Mouse (Mus musculus): ENCODE measurements around the gene Pip4k2c.

The Pip4k2c gene

DNA sequence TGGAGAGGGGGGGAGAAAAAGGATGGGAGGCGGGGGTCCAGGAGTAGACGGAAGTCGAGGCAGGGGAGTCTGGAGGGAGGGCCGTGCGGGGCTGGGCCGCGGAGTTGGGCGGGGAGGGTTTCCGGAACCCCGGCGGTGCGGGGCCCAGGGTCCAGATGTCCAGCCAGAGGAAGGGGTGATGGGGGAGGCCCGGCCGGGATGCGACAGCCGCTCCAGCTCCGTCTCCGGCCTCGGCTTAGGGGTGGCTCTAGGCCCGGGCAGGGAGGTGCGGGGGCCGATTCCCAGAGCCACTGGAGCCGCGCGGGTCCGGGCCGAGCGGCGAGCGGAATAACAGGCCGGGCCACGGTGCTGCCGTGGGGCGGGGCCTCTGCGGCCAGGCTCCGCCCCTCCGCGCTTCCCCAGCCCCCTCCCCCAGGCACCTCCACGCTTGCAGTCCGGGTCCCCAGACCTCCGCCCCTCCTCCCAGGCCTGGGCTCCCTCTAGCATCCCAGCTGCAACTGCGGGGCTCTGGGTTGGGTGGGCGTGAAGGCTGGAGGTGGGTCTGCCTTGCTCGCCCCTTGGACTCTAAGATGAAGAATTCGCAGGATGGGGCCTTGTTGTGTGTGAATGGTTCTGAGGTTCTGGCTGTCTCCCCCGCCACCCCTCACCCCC is 22.8 kb downstream of the Pip4k2c start:
- peak; percentile 63 for DNase-seq (ENCODE audit: low spot score)

DNA sequence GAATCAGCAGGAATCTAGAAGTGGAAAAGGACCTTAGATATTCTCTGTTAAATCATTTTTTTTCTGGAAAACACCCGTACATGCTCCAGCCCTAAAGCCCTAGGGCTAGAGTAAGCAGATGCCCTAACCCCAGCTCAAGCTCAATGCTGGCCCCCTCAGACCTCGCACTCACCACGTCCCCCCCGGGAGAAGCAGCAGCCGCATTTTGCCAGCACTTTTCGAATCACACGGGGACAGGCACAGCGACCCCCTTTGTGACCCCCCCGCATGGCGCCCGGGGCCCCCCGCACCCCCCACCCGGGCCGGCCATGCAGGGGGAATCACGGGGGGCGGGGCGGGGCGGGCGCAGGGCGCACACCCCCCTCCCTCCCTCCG is 23.3 kb downstream of the Pip4k2c start:
- peak; percentile 7 for DNase-seq (ENCODE audit: low spot score)

DNA sequence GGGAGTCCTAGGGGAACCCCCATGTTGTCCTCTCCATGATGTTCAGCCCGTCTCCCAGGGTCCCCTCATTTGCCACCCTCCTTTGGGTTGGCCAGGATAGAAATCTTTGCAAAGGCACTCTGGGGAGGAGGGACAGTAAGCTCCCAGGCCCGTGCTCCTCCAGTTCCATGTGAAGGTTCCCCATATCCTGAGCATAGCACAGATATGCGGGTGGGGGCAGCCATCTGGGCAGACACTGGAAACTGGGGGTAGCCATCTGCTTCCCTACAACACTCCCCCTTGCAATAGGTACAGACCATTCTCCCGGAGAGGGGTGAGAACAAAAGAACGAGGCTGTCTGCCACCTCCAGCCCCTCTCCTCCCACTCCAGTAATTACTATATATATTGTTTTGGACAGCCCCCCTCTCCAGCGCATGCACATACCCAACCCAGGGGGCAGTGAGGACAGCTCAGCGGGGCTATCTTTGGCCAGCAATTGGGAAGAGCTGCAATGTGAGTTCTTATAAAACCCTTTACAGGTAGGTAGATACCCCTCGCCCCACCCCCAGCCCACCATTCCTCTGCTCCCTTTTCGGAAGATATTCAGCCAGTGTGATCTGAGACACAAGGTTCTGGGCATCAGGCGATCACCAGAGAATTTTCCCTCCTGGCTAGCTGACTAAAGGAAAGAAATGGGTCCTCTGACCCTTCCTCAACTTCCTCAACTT is 23.9 kb downstream of the Pip4k2c start:
- no peak for DNase-seq (ENCODE audit: low spot score)

DNA sequence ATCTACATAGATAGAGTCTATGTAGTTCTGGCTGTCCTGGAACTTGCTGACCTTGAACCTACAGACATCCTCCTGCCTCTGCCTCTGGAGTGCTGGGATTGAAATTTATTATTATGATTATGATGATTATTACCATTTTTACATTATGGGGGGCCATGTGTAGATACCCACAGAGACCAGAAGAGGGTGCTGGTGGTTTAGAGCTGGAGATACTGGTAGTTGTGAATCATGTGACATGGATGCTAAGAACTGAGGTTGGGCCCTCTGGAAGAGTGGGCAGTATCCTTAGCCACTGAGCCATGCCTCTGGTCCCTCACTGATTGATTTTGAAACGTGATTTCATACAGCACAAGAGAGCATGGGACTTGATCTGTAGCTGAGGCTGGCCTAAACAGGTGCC is 24.9 kb downstream of the Pip4k2c start:
- DNase-seq (ENCODE audit: low spot score): no peak

DNA sequence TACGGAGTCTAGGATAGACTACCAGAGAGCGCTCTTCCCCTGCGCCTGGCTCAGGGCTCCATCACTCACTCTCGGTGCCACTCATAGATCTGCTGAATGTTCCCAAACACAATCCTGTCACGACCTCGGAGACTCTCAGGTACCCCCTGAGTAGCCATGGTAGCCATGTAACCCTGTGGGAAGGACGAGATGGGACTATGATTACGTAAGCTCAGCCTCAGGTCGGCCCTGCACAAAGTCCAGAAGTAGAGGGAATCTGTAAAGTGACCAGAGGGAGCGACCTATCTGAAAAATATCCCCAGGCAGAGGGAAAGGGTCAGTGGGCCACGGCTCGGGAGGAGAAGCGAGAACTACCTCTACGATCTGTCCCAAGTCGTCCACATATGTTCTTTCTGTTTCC is 25.9 kb downstream of the Pip4k2c start:
- DNase-seq (ENCODE audit: low spot score): no peak

DNA sequence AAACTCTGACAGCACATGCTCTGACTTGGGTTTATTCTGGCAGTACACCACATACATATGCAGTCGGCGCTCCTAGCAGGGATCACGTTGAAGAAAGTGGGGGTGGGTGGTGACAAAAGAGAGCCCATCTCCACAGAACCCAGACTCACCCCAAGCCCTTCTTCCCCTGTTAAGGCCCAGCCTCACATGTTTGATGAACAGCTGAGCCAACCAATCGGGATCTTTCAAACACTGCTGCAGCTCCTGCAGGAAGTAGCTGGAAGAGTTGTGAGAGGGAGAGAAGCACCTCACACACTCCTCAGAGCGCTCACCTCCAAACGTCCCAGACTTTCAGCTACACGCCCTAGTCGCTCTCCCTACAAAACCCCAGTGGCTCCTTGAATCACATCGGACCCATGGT is 26.3 kb downstream of the Pip4k2c start:
- DNase-seq (ENCODE audit: low spot score): no peak

DNA sequence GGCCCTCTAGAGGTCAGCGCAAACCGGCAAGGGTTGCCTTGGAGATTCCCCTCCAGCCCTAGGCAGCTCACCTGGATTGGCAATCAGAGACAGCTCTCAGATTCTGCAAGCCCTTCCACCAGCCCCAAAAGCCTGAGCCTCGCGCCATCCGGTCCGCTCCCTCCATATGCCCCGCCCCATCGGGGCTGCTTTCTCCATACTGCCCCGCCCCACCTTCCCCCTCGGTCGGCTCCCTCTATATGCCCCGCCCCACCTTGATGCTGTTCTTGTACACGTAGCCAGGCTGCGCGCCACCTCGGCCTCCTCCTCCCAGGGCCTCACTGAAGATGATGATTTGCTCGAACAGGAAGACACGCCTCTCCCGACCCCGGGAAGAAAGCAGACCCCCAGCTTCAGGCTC is 27.6 kb downstream of the Pip4k2c start:
- peak; percentile 14 for DNase-seq (ENCODE audit: low spot score)

DNA sequence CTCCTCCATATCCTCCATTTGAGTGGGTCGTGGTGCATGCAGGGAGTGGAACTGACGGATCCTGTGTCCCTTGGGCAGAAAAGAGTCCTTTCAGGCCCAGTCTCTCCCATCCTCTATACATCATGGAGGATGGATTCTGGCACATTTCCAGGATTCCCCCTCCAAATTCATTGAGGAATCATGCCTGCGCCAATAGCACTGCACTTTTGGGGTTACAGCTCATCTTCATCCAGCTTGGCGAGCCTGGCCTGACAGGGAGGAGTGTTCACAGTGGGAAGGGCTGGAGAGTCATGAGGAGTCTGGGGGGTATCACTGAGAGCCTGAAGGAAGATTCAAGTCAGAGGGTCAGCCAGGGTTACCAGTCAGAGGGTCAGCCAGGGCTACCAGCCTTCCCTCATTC is 28.8 kb downstream of the Pip4k2c start:
- no peak for DNase-seq (ENCODE audit: low spot score)

DNA sequence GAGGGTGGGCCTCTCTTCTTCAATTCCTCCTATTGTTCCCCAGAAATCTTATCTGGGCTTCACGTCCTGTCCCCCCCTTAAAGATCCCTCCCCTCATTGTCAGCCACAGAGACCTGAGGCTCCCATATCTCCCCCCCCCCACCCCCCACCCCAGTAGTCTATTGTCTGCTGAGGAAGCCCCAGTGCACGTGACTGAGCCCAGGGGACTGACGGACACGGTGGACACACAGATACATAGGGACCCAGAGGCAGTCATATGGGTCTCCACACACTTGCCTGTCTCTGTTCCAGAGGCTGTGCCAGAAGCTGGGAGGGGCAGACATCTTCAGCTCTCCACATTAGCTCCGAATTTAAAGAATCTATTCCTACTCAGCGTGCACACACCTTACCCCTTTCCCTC is 29.8 kb downstream of the Pip4k2c start:
- DNase-seq (ENCODE audit: low spot score): no peak

DNA sequence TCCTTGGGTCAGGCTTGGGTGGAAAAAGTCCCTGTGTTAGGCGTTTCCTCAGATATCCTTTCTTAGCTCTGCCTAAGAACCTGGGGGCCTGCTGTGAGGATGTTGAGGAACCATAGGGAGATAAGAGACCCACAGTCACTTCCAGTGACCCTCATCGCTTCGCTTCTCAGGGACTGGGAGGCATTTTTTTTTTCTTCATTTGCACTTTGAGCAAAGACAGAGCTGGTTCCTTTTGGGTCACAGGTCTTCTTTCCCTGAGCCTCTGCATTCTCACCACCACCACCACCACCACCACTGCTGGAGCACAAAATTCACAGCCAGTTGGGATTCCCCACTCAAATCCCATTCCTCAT is 30.7 kb downstream of the Pip4k2c start:
- DNase-seq (ENCODE audit: low spot score): no peak

DNA sequence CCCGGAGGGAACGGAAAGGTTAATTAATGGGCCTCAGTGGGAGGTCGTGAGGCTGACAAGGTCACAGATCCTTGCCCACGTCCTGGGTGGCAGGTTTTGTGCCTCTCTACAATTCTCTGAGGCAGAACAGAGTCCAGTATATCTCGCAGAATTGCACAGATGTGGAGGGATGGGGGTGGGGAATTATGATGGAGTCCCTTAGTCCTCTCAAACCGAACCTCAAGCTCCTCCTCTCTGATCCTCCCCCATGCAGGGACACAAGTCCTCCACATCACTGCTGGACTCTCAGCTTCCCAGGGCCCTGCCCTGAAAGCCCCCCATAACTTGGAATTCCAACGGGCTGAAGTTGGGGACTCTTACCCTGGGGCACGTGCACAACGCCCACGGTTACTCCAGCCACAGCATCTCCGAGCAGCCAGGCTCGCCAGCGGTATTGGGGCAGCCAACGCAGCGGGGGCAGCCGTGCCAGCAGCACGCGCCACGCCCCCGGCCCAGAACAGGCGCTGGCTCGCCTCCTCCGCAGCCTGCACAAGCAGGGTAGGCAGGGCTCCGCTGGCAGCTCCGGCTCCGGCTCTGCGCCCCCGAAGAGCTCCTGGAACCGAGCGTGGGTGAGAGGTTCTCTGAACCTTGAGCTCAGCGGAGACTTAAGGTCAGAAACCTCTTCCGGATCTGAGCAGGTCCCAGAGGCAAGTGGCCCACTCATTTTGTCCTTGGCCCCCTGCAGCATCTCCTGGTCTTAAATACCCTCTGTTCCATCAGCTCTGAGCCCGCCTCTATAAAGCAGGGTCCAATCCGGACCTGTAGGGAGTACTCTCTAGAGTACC is 31.3 kb downstream of the Pip4k2c start, which contains the start of gene Slc26a10:
Slc26a10 (minus strand) TSS at position 775 of the 824 bp plus-strand sequence.
- DNase-seq (ENCODE audit: low spot score): peak; percentile 9

DNA sequence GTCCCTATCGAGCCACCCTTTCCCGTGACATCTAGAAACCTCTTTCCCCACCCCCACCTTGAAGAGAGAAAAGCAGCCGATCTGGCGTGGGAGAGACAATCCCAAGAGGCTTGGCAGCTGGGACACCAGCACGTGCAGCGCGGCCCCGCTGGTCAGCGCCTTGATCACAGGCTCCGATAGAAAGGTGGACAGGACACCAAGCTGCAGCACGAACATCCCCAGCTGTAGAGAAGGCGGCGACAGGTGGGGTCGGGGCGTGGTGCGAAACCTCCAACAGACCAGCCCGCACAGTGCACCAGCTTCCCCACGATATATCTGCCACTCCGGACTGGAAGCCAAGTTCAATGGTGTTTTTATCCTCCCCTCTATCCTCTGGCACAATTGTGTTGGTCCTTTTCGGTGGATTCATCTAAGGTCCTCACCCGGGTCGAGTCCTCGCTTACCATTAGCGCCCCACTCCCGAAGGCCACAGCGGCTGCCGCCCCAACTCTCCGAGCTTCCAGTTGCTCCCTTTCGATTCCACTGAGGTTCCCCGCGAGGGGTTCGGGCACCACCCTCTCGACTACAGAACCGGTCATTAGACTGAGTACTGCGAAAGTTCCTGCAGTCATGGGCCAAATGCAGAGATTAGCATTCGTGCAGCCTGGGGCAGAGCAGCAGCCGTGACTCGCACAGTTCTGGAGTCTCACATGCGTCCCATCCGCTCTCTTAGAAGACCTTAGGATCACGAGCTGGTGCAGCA is 32.9 kb downstream of the Pip4k2c start:
- DNase-seq (ENCODE audit: low spot score): peak; percentile 16

DNA sequence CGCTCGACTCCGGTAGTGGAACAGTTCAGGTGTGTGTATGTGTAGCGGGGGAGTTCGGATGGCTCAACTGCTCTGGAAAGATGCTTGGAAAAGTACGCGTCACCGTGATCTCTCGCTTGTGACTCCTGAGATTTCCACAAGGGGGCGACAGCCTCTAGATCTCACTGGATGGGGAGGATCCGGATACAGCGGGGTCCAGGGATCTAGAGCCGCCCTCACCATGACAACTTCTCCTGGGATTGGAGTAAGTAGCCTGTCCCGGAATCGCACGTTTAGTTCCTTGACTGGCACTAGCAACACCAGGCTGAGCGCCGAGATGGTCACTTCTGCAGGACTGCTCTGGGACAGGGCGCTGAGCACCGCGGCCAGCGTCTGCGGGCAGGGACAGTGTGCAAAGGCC is 33.7 kb downstream of the Pip4k2c start:
- peak; percentile 62 for DNase-seq (ENCODE audit: low spot score)

DNA sequence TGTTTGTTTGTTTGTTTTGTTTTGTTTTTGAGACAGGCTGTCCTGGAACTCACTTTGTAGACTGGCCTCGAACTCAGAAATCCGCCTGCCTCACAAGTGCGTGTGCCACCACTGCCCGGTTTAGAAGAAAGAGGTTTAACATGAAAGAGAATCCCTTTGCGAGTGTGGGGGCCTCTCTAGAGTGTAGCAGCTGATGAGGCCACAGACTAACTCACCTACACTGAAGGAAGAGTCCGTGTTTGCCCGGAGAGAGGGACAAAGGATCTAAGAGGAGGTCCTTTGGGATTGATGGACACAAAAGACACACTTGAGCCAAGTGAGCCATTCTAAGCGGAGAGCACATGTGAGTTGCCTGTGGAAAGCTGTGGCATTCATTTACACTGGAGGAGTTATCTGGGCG is 34.1 kb downstream of the Pip4k2c start:
- no peak for DNase-seq (ENCODE audit: low spot score)

DNA sequence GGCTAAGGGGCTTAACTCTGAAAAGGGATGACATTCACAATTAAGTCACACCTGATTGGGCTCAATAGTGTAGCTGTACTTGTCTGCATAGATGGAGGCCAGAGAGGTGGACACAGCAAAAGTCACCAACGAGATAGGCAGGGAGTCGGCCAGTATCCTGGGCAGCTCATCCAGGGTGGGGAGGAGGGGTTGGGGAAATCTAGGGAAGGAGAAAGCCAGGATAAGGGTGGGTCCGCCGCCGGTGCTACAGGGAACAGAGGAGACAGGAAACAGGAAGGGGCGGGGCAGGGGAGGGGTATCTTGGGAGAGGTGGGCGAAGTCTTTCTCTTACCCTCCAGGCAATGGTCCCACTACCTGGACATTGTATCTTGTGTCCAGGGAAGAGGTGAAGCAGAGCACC is 34.6 kb downstream of the Pip4k2c start:
- DNase-seq (ENCODE audit: low spot score): no peak

DNA sequence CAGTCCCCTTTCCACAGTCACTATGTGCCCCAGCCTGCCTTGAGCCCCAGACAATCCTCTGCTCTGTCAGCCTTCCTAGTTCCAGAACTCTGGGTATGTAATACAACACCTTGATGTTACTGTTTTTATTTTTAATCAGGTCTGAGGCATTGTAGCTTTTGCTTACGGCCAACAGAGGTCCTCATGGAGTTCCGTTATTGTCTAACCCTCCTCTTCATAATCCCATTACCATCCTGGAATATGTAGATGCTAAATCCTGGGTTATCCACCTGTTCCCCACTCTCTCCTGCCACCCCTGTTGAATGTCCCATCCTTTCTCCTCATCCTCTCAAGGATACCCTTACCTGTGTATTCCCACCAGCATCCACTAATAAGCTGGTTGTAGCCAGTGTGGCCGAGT is 35.2 kb downstream of the Pip4k2c start:
- DNase-seq (ENCODE audit: low spot score): no peak

DNA sequence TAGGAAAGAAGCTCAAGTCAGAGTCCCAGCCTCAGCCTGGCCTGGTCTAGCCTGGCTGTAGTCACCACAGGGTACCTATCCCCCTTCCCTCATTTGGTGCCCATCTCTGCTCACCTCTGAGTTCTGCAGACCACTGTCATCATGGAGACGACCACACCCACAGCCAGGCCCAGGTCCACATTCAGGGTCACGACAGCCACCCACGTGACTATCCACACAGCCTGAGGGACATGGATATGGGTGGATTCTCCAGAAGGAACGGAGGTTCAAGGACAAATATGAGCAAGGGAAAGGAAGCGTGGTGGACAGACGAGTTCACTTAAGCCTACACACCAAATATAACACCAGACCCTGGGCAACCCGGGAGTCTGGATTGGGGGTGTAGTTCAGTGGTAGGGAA is 37.2 kb downstream of the Pip4k2c start:
- no peak for DNase-seq (ENCODE audit: low spot score)

DNA sequence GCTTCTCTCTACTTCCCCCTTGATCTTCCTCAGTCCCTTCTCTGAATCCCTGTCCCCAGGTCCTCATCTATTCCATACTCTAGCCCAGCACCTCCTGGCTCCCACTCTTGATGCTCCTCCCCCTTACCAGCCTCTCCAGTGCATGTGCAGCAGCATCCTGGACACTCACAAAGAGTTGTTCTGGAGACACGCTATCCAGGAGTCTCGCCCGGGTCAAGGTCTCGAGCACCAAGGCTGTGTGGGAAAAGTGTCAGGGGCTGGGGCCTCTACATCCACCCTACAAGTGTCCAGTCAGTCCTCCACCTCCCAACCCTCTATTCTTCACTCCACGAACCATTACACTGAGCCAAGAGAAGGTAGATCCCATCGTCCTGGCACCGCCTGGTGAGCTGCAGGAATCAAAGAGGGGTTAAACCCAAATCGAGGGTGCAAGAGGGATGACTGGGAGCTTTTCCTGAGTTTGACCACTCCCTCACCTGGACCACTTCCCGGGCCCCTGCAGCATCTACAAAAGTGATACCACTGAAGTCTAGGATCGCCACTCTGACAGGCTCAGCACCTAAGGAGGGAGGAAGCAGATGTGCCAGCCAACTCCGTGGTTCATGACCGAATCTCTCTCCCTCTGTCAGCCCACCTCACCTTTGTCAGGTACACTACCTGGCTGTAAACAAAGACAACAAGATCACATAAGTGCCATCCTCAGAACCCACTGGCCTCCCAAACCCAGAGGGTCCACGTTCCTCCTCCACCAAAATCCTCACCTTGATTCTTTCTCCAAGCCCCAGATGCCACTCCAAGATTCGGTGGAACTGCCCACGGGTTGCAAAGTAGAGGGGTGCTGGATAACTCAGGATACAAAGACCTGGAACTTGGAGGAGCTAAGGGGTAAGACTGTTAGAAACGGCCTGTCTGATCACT is 38.0 kb downstream of the Pip4k2c start:
- DNase-seq (ENCODE audit: low spot score): no peak

DNA sequence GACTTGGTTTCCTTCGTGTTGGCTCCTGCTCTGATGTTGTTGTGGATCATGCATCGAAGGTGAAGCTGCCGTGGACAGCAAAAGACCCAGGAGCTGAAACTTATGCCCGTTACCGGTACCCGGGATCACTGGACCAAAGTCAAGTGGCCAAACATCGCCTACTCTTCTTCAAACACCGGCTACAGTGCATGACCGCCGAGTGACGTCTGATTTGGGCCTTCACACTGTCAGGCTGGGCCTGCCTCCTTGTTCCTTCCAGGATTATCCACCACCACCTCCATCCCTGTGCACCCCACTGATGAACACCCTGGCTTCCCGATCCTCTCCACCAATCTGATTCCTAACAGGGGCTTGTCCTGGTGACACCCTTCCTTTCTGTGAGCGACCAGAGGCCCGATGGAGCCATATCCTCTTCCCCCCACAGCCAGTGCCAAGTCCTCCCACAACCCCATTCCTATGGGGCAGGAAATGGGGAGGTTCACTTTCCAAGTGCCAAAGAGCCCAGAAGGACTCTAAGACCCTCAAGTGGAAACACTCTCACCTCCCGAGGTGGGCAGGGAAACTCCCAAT is 39.7 kb downstream of the Pip4k2c start:
- peak; percentile 7 for DNase-seq (ENCODE audit: low spot score)

DNA sequence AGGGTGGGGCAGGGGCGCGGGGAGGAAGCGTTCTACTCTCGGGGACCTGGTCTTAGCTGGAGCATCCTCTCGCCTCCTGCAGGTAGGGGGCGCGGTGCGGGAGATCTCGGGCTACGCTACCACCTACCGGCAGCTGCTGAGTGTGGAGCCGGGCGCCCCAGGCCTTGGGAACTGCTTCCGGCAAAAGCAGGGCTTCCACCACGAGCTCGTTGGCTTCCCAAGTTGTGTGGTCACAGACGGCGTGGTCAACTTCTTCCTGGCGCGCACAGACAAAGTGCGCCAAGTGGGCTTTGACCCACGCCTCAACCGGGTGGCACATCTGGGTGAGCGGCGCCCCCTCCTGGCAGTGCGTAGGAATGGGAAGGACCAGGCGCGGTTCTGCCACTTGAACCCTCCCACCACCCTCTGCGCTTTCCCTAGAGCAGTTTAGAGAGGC is 40.5 kb downstream of the Pip4k2c start:
- peak; percentile 80 for DNase-seq (ENCODE audit: low spot score)

DNA sequence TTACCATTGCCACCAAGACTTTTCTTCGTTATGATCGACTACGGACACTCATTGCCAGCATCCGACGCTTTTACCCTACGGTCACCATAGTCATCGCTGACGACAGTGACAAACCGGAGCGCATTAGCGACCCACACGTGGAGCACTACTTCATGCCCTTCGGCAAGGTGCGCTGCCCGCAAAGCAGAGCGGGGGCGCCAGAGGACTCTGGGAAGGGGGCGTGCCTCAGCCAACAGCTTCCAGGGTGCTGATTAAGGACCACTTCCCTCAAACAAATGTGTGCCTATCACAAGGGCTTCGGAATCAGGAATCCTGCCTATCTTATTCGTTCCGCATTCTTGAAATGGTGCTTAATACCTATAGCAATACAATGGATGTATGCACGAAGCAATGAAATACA is 41.4 kb downstream of the Pip4k2c start:
- DNase-seq (ENCODE audit: low spot score): peak; percentile 43

All from testis, postnatal 14 days (tissue).